Mouse (Mus musculus): ENCODE data around the gene Otulin.

Gene Otulin

GRCm38 (mm10) chr15:27496596-27497299 is 133.7 kb downstream of the Otulin start:
- Histone ChIP-seq H3K4me3 (replicated peaks; ENCODE audit: low read length) (no peak overlapping the region), H3K27me3 (ENCODE audit: insufficient read depth, low read length) (no peaks in the 10 kb centered on the region; the same call in 1 of the 2 replicates), H3K9me3 (ENCODE audit: low read length) (no peaks in the 10 kb centered on the region), H3K36me3 (ENCODE audit: insufficient read depth, low read length) (no peaks in the 10 kb centered on the region), H3K4me1 (replicated peaks; ENCODE audit: low read depth, low read length) (peaks cover 19% of the 10 kb centered on the region; the same call in 1 of the 2 replicates)
- no peak for TF ChIP-seq CTCF (conservative IDR thresholded peaks at IDR 0.05; ENCODE audit: low read length)
- no peak for TF ChIP-seq POU5F1 (IDR thresholded peaks at IDR 0.05; ENCODE audit: borderline replicate concordance, low read length)
- no peak for TF ChIP-seq NANOG (IDR thresholded peaks at IDR 0.05; ENCODE audit: borderline replicate concordance, low read length)

DNA sequence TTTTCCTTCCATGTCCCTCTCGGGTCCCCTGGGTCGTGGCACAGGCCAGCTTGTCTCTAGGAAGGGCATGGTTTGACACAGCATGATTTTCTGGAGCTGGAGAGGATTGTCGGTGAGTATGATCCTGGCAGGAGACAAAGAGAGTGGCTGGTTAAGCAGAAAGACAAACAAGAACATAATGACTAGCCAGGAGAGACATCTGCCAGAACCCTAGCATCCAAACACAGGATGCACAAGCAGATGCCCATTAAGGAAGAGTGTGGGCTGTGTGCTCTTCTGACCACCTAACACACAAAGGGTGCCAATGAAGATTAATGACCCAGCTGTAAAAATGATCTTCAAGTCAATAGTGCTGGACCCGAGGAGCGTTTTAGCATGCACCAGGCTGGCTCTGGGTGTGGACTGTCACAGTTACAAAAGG is 134.5 kb downstream of the Otulin start:
- H3K4me3 ChIP-seq (replicated peaks; ENCODE audit: low read length) = no peak overlapping the region
- no peaks in the 10 kb centered on the region for H3K9me3 ChIP-seq (ENCODE audit: low read length)
- no peaks in the 10 kb centered on the region; the same call in 1 of the 2 replicates for H3K27me3 ChIP-seq (ENCODE audit: insufficient read depth, low read length)
- no peaks in the 10 kb centered on the region for H3K36me3 ChIP-seq (ENCODE audit: insufficient read depth, low read length)
- no peak for TF ChIP-seq CTCF (conservative IDR thresholded peaks at IDR 0.05; ENCODE audit: low read length)
- TF ChIP-seq NANOG (IDR thresholded peaks at IDR 0.05; ENCODE audit: borderline replicate concordance, low read length) = no peak
- peaks cover 23% of the 10 kb centered on the region for H3K4me1 ChIP-seq (replicated peaks; ENCODE audit: low read depth, low read length)

GRCm38 (mm10) chr15:27493516-27493915 is 137.0 kb downstream of the Otulin start:
- peaks cover 6% of the 10 kb centered on the region for H3K27me3 ChIP-seq (ENCODE audit: insufficient read depth, low read length)
- TF ChIP-seq POU5F1 (IDR thresholded peaks at IDR 0.05; ENCODE audit: borderline replicate concordance, low read length) = no peak
- TF ChIP-seq NANOG (IDR thresholded peaks at IDR 0.05; ENCODE audit: borderline replicate concordance, low read length) = no peak
- H3K36me3 ChIP-seq (ENCODE audit: insufficient read depth, low read length) = no peaks in the 10 kb centered on the region
- H3K4me3 ChIP-seq (replicated peaks; ENCODE audit: low read length) = no peak overlapping the region
- peaks cover 41% of the 10 kb centered on the region for H3K4me1 ChIP-seq (replicated peaks; ENCODE audit: low read depth, low read length)
- no peaks in the 10 kb centered on the region for H3K9me3 ChIP-seq (ENCODE audit: low read length)

GRCm38 (mm10) chr15:27492734-27493133 is 137.8 kb downstream of the Otulin start:
- Histone ChIP-seq H3K4me1 (replicated peaks; ENCODE audit: low read depth, low read length) (peaks cover 49% of the 10 kb centered on the region), H3K27me3 (ENCODE audit: insufficient read depth, low read length) (peaks cover 10% of the 10 kb centered on the region), H3K36me3 (ENCODE audit: insufficient read depth, low read length) (no peaks in the 10 kb centered on the region), H3K4me3 (replicated peaks; ENCODE audit: low read length) (no peak overlapping the region), H3K9me3 (ENCODE audit: low read length) (no peaks in the 10 kb centered on the region)
- TF ChIP-seq CTCF (conservative IDR thresholded peaks at IDR 0.05; ENCODE audit: low read length) (no peak), NANOG (IDR thresholded peaks at IDR 0.05; ENCODE audit: borderline replicate concordance, low read length) (no peak), POU5F1 (IDR thresholded peaks at IDR 0.05; ENCODE audit: borderline replicate concordance, low read length) (no peak)

Data from E14TG2a.4 (cell line).